Mouse (Mus musculus) liver, postnatal 0 days (tissue): ENCODE measurements around the gene Wnt7a.

Experiments
- CTCF ChIP-seq: sonication (generic); IDR thresholded peaks from 2 replicates; pipeline ENCODE4 v1.5.1; 2016; ENCODE audit warnings: antibody characterized with exemption, low read depth
- EP300 ChIP-seq: IDR thresholded peaks from 2 replicates; pipeline ENCODE4 v1.6.1; 2016; ENCODE audit warnings: antibody characterized with exemption, low read depth, mild to moderate bottlenecking

DNA sequence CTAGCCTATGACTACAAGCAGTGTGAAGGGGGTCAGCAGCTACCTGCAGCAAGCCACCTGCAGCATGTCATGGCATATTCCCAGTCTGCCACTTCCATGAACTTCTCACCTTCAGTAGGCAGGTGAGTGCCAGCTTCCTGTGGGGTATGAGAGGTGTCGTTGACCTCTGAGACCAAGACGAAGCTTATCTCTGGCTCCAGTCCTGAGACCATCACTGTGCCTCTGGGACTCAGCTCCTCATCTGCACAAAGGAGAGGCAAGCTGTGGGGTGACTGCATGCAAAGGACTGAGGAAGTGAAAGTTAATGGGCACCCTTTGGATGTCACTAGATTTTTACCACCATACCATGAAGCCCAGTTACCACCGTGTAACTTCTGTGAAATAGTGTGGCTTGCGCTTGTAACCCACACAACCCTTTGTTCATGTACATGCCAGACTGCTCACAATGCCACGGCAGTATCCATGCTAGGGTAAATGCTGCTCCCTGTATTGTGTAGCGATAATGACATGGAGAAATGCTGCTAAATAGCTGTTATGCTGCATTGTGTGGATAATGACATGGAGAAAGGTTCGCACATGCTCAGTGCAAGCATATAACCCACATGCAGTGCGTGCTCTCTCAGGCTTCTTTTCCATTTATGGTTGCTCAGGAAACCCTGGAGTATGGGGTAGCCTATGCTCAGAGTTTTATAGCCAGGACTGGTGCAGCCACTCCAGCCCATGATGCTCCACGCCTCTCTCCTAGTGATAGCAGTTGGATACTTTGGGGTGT lies 89.0 kb downstream of the Wnt7a start:
- TF ChIP-seq EP300 (no peak), CTCF (no peak)
